Mouse (Mus musculus) lung, postnatal 10 days (tissue): ENCODE measurements at regions not wholly inside any gene's neighbourhood (a gene's known extent, or its start where the extent isn't known, plus 50 kb on each side); places are given as distances from the start of the nearest gene placed in this dataset.
A peak's percentile ranks its signal among the peaks of the same experiment; 100 is the strongest.

Experiments used
- DNase-seq: peaks from one replicate; pipeline ENCODE4 v3.0.0; 2021

DNA sequence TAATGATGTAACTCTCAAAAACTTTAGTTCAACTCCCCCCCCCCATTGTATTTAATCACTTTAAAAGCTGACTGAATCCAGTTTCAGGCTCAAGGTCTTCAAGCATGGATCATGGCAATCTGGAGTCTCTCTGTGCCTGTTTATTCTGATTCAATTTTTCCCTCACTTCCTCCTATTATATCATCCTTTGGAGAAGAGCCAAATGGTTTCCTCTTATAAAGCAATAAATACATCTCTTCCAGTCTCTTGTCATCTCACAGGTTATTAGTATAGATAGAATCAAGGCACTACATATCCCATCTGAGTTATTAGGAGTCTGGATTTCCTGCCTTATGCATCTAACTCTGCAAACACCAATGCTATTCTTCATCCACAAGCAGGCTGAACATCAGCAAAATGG lies 530.2 kb upstream of the Pdcd1 start:
- no peak for DNase-seq

DNA sequence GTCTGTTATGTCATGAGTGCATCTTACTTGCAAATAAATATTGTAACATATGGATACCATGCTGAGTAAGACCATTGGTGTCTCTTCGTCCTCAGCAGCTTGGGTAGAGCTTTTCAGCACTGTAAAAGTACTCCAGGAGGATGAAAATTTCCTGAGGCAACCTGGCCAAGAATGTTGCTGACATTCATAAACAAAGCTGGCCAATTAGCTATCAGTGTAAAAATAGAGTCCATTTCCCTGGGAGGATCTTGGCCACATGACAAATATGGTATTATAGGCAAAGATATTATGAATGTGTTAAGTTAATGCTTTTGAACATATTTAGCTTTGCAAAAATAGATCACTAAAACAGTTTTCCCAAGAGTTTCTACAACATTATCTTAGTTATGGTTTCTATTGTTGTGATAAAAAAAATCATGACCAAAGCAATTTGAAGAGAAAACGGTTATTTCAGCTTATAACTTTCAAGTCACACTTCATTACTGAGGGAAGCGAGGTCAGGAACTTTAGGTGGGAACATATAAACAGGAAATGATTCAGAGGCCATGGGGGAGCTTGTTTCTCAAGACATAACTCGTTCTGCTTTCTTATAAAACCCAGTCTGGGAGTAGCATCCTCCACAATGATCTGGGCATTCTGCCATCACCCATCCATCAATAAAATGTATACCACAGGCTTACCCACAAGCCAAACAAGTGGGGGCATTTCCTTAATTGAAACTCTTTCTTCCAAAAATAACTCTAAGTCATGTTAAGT lies 529.5 kb upstream of the Pdcd1 start:
- DNase-seq, result peak; percentile 77

- no peak for DNase-seq
Observed at GRCm38 (mm10) chr1:94532773-94533541, 480.6 kb upstream of the Pdcd1 start.

DNA sequence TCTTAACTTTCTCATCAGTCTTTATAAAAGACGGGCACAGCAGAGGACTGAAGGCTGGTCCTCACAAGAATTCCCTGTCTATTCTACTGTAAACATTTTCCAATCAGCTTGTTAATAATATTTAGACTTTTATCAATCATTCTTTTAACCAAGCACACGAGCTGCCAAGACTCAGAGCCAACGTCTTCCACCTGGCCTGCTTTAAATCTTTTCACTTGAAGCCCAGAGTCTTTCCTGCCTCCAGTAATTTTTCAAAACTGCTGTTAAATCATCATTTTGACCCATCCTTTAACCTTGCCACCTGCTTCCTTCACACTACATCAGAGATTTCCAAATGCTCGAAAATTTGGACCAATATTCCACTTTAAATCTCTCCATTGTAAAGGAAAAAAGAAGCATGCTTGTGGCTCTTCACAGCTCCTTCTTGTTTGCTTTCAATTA lies 451.7 kb upstream of the Pdcd1 start:
- DNase-seq, result no peak

GRCm38 (mm10) chr1:94503379-94504079 lies 451.2 kb upstream of the Pdcd1 start:
- no peak for DNase-seq

DNA sequence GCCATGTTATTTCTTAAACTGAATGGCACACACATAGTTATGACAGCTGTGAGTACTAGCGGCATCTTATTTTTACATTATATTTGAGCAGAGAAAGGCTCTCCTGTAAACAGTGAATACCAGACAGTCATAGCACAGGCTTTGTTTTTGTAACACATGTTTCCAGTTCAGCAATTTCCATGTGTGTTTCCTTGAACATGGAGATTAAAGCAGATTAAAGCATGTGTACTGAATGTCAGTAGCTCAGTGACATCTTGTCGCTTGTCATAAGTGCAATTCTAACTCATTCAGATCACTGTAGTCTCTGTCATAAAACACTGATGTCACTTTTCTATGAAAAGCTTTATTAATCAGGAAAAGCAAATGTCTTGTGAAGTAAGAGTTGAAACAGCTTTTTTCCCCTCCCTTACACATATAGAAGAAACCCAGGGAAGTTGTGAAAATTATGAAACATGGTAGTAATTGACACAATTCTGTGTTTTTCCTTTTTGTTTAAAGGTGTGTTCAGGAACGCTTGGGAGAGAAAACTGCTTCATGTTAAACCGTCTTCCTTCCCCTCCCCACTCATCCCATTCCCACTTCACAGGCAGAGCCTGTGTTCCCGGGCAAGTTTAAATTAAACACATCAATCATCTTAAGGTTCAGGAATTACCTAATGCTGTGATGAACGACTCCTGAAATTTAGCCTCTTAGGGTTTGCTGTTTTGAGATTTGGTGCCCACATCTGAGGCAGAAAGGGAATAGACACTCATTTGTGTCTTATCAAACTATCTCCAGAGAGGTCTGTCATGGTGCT lies 449.9 kb upstream of the Pdcd1 start:
- DNase-seq, result no peak

DNA sequence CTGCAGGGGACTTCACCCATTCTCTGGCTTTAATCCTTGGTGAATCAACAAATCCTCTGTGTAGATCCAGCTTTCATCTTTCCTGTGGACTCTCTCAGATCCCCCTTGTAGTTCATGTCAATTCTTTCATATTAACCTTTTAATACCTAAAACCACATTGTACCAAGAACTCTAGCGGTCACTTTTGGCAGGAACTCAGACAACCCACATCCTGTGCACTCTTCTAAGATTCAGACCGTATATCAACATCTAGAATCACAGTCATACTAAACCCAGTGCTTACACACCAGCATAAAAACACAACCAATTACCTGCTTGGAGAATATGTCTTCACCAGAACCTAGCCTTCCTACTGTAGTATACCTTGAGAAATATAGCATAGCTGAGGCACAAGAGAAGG lies 444.6 kb upstream of the Pdcd1 start:
- no peak for DNase-seq

- no peak for DNase-seq
Observed at GRCm38 (mm10) chr1:94496341-94496740, 444.0 kb upstream of the Pdcd1 start.

- no peak for DNase-seq
Observed at GRCm38 (mm10) chr1:94487062-94487461, 434.7 kb upstream of the Pdcd1 start.

- peak; percentile 63 for DNase-seq
Observed at GRCm38 (mm10) chr1:94469834-94470233, 417.5 kb upstream of the Pdcd1 start.

- no peak for DNase-seq
Observed at GRCm38 (mm10) chr1:94423731-94424130, 371.4 kb upstream of the Pdcd1 start.

GRCm38 (mm10) chr1:94413043-94413442 lies 360.7 kb upstream of the Pdcd1 start:
- DNase-seq, result no peak

- DNase-seq, result no peak
Observed at GRCm38 (mm10) chr1:94366606-94367005, 314.3 kb upstream of the Pdcd1 start.

DNA sequence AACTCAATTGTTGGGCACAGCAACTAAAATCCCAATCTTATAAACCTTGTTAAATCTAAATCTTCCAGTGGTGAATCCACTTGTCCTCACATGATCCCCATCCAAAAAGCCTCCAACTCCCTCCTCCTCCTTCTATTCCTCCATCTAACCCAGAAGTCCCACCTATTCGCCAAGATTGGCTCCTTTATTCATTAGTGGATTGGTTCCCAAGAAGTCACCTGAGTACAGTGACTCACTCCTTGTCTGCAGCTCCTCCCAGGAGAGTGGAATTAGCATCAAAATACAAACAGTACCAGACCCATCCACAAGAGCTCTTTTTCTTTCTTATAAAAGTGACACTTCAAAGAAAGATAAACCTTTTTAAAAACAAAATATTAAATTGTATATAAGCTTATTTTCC lies 304.6 kb upstream of the Pdcd1 start:
- no peak for DNase-seq

DNA sequence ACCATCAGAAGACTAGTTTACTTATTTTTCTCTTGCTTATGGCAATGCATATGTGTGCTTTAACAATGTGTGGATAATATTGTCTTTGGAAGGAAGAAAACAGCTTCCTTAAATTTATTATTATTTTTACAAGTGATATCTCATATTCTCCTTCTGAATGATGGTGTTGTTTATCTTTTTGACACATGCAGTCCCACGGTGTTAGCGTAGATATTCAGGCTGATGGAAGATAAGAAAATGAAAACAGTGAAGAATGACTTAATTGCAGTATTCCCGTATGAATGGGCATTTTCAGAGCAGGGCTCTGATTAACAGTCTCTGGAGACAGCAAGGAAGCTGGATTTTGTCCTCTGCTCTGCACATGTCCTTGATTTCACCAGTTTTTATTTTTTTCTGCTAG lies 303.5 kb upstream of the Pdcd1 start:
- no peak for DNase-seq

GRCm38 (mm10) chr1:94342576-94342975 lies 290.2 kb upstream of the Pdcd1 start:
- no peak for DNase-seq

DNA sequence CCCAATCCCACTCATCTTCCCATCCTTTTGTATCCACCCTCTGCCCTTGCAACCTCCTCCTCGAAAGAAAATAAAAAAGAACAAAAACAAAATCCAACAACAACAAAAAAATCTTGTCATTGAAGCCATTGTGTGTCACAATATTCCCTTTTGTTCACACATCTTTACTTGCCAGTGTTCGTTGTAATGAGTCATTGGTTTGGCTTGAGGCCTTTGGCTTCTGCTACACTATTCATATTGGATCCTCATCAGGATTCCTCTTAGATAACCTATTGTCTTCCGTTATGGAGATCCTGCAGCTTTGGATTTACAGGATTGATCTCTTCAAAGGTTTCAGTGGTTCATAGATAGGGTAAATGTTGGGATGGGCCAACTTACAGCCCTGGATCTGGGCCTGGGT lies 288.9 kb upstream of the Pdcd1 start:
- no peak for DNase-seq

DNA sequence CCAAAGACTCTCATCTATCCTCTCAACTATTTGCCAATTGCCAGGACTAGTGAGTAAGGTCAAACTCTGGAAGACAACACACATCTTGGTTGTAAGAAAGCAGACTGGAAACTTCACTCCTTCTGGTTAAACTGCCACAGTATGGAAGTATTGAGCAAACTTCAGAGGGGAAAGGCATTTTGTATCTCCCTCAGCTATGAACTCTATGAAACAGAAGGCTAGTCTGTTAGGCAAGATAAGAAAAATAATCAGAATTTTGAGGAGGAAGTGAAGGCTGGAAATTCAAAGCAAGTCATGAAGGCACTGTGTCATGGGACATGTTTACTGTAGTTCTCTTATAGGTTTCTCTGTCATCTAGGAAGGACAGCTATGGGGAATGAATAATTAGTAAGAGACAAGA lies 265.7 kb upstream of the Pdcd1 start:
- no peak for DNase-seq

DNA sequence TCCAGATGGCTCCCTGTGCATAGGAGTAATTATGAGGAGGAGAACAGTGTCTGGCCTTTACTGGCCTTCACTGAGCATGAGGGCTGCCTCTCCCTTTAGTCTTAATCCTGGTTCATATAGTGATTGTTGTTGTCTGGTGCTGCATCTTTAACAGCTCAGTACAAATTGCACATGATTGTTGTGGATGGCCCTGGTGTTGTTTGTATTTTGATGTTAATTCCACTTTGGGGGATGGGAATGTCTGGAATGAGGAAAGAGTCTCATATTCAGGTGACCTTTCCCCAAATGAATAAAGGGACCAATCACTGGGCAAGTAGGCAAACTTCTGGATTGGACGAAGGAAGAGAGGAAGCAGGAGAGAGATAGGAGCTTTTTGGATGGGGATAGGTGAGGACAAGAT lies 246.0 kb upstream of the Pdcd1 start:
- no peak for DNase-seq

- DNase-seq, result no peak
Observed at GRCm38 (mm10) chr1:94272569-94272968, 220.2 kb upstream of the Pdcd1 start.

- DNase-seq, result no peak
Observed at GRCm38 (mm10) chr1:94263313-94263712, 211.0 kb upstream of the Pdcd1 start.

GRCm38 (mm10) chr1:94235426-94235825 lies 183.1 kb upstream of the Pdcd1 start:
- DNase-seq, result no peak

GRCm38 (mm10) chr1:94221006-94221405 lies 168.7 kb upstream of the Pdcd1 start:
- DNase-seq, result no peak
